Mouse (Mus musculus): ENCODE results near the gene Cmklr1.

- TF ChIP-seq CTCF (IDR thresholded peaks at IDR 0.05; ENCODE audit: borderline replicate concordance, insufficient read depth, low read depth, low read length) = no peak
- TF ChIP-seq POLR2A (IDR thresholded peaks at IDR 0.05; ENCODE audit: borderline replicate concordance, insufficient read depth, low read length) = no peak
Measured at GRCm38 (mm10) chr5:113619151-113619550, 31.1 kb downstream of the Cmklr1 start.
